8 mouse cellular contexts compared by ENCODE assay signal in the genomic region with DNA sequence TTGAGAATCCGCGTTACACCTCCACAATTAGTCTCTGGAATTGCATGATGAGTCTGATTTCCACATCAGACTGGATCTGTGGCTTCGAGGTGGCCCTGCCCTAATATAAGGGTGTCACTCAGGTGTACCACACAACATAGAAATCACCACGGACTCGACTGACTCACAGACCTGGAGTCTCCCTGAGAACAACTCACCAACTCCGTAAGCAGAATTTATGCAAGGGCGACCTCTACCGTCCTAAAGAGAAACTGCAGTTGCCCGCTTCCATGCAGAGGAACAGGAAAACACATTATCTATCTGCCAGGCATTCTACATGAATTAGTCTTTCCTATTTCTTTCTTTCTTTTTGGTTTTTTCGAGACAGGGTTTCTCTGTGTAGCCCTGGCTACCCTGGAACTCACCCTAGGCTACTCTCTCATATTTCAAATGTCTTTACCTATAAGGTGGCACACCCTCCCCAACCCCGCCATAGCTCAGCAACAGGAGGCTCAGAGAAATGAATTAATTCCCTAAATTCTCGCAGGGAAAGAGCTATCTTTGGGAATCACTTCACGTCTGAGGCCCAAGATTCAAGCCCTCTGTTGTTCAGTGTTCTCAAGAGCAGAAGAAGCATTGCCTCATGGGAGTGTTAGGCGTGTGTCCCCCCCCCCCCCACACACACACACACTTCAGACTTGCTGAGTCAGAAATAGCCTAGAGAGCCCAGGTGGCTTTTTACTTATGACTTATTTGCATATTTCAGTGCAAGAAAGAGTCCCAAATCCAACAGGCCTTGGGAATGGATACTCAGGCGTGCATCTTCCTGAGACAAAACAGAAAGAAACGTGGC. TPM values are rescaled to one million over a fixed set of nuclear protein-coding genes. Genes with fewer than 3 reads are reported as not detected.
DNase-seq lines count a peak whose midpoint lies in the region; ATAC-seq and TF ChIP-seq lines count a peak whose summit lies in the region.

No protein-coding gene starts in this region.

- peaks cover 10 to 34% of the 10 kb centered on the region in 2 experiments for H3K4me1 ChIP-seq in ES-E14 (ENCODE audit: control insufficient read depth in 2 of 2, insufficient read depth in 2 of 2, low read length in 2 of 2, poor library complexity in 1 of 2)
- peaks cover 10% of the 10 kb centered on the region for H3K4me1 ChIP-seq in forebrain, embryonic 16.5 days (replicated peaks; ENCODE audit: control insufficient read depth, insufficient read depth, low read length)
- peaks cover 14% of the 10 kb centered on the region for H3K4me1 ChIP-seq in neural tube, embryonic 15.5 days

- no peaks in the 10 kb centered on the region for H3K27me3 ChIP-seq in forebrain, embryonic 16.5 days (replicated peaks; ENCODE audit: control insufficient read depth, insufficient read depth, low read length)
- H3K27me3 ChIP-seq in neural tube, embryonic 15.5 days (replicated peaks) = no peaks in the 10 kb centered on the region

- H3K4me3 ChIP-seq in ES-E14 (ENCODE audit: insufficient read depth in 1 of 2, low read depth in 1 of 2, low read length in 2 of 2, poor library complexity in 1 of 2, severe bottlenecking in 1 of 2) = peak overlapping the region; percentile 43 to 65
- H3K4me3 ChIP-seq in forebrain, embryonic 16.5 days (replicated peaks; ENCODE audit: low read length) = peak overlapping the region; percentile 19
- H3K4me3 ChIP-seq in neural tube, embryonic 15.5 days (replicated peaks) = peak overlapping the region; percentile 33

- H3K9me3 ChIP-seq in ES-E14 (ENCODE audit: control insufficient read depth, insufficient read depth, low read depth, low read length) = no peaks in the 10 kb centered on the region
- no peaks in the 10 kb centered on the region for H3K9me3 ChIP-seq in forebrain, embryonic 16.5 days (ENCODE audit: control insufficient read depth, low read length)
- H3K9me3 ChIP-seq in neural tube, embryonic 15.5 days (replicated peaks) = no peaks in the 10 kb centered on the region

- intact Hi-C loops in heart, postnatal 36 days (cut with DNase I) = loop anchor here (2.0 to 5.0 kb wide), 6 partner anchors 40 to 231 kb away; no protein-coding TSS in a partner anchor

- H3K9ac ChIP-seq in ES-E14 (ENCODE audit: insufficient read depth, low read depth, low read length, poor library complexity, severe bottlenecking) = peak overlapping the region; percentile 56; the same call in 1 of the 2 replicates
- H3K9ac ChIP-seq in forebrain, embryonic 16.5 days (replicated peaks; ENCODE audit: low read depth, low read length) = peak overlapping the region; percentile 38; the same call in 1 of the 2 replicates
- peak overlapping the region; percentile 36 for H3K9ac ChIP-seq in neural tube, embryonic 15.5 days (replicated peaks)

- peak; percentile 58 for ATAC-seq in forebrain, embryonic 16.5 days
- peak; percentile 80 for ATAC-seq in neural tube, embryonic 15.5 days (ENCODE audit: low FRiP score)

- DNase-seq in ES-E14 (ENCODE audit: low read depth, low spot score) = peak; percentile 86
- DNase-seq in cerebellum, adult 18-20 months = peak; percentile 83 to 87
- DNase-seq in heart, postnatal 36 days = peak; percentile 87 to 89
- DNase-seq in layer of hippocampus, adult 18-20 months (ENCODE audit: low spot score in 2 of 2) = peak; percentile 84 to 95
- DNase-seq in lung, adult 18-20 months = peak; percentile 83 to 86
- peak; percentile 79 for DNase-seq in testis, postnatal 14 days (ENCODE audit: low spot score)

- in situ Hi-C loops in ES-E14 (cut with MboI; ENCODE audit: low sequenced_read_pairs in 2 of 2, unreplicated experiment in 2 of 2) = no loop called here

- peak overlapping the region; percentile 46 for H3K4me2 ChIP-seq in forebrain, embryonic 16.5 days (ENCODE audit: low read length)
- peak overlapping the region; percentile 58 for H3K4me2 ChIP-seq in neural tube, embryonic 15.5 days

- 17% methylated on average over 16 of the region's 16 CpGs for WGBS in forebrain, embryonic 16.5 days
- 15% methylated on average over 16 of the region's 16 CpGs for WGBS in neural tube, embryonic 15.5 days

- peaks cover 6% of the 10 kb centered on the region; the same call in 1 of the 2 replicates for H3K36me3 ChIP-seq in ES-E14 (ENCODE audit: control insufficient read depth, insufficient read depth, low read length, poor library complexity, severe bottlenecking)
- peaks cover 2% of the 10 kb centered on the region; the same call in 1 of the 2 replicates for H3K36me3 ChIP-seq in forebrain, embryonic 16.5 days (ENCODE audit: control insufficient read depth, insufficient read depth)
- H3K36me3 ChIP-seq in neural tube, embryonic 15.5 days = peaks cover 20% of the 10 kb centered on the region

- H3K27ac ChIP-seq in ES-E14 (ENCODE audit: insufficient read depth, low read depth, low read length, poor library complexity, severe bottlenecking) = peak overlapping the region; percentile 73
- no peak overlapping the region for H3K27ac ChIP-seq in forebrain, embryonic 16.5 days (ENCODE audit: low read length)
- H3K27ac ChIP-seq in neural tube, embryonic 15.5 days (replicated peaks) = no peak overlapping the region

TF ChIP-seq in ES-E14, 5 proteins besides CTCF, POLR2A, EP300 and RAD21:
- TF ChIP-seq MAFK (IDR thresholded peaks at IDR 0.05; ENCODE audit: insufficient read depth, low read depth, low read length) (peak; percentile 83), HCFC1 (IDR thresholded peaks at IDR 0.05; ENCODE audit: borderline replicate concordance, insufficient read depth, low read length) (peak; percentile 16; the same call in 1 of the 2 replicates), ZC3H11A (IDR thresholded peaks at IDR 0.05; ENCODE audit: borderline replicate concordance, low read depth, low read length) (peak; percentile 19; the same call in 1 of the 2 replicates), CHD2 (IDR thresholded peaks at IDR 0.05; ENCODE audit: low read depth, low read length) (no peak), ZNF384 (IDR thresholded peaks at IDR 0.05; ENCODE audit: low read depth, low read length) (no peak)
TF ChIP-seq in ES-E14: peak in this region for 3.

RNA-seq across cellular contexts. Expression of a gene that starts 7.7 kb away (rescaled TPM):
- total RNA-seq in ES-E14 (2012; rRNA removed) = 104 and 109 TPM in 2 replicates
- 219 and 261 TPM in 2 replicates for polyA plus RNA-seq in forebrain, embryonic 16.5 days (2015; fragmentation: Nextera tagmentation; extraction: Ambion mirVana)
- 10 to 100 TPM; 87.1 to 90.7 TPM for total RNA-seq in heart, postnatal 36 days (2021)
- 100 to 1,000 TPM; 134 to 165 TPM for total RNA-seq in layer of hippocampus, adult 18-20 months (2021)
- polyA plus RNA-seq in neural tube, embryonic 15.5 days (2015; fragmentation: Nextera tagmentation; extraction: Ambion mirVana) = 256 and 276 TPM in 2 replicates

RNA-seq across cellular contexts. Expression of a gene that starts 20.5 kb away (rescaled TPM):
- total RNA-seq in ES-E14 (2012; rRNA removed) = 47.9 and 79.9 TPM in 2 replicates
- 29.9 and 31.1 TPM in 2 replicates for polyA plus RNA-seq in forebrain, embryonic 16.5 days (2015; fragmentation: Nextera tagmentation; extraction: Ambion mirVana)
- total RNA-seq in heart, postnatal 36 days (2021) = 10 to 100 TPM; 11.4 to 12.0 TPM
- 10 to 100 TPM; 29.7 to 30.8 TPM for total RNA-seq in layer of hippocampus, adult 18-20 months (2021)
- polyA plus RNA-seq in neural tube, embryonic 15.5 days (2015; fragmentation: Nextera tagmentation; extraction: Ambion mirVana) = 21.2 and 23.0 TPM in 2 replicates

RNA-seq across cellular contexts. Expression of a gene that starts 25.6 kb away (rescaled TPM):
- total RNA-seq in ES-E14 (2012; rRNA removed) = 176 and 207 TPM in 2 replicates
- 58.5 and 58.7 TPM in 2 replicates for polyA plus RNA-seq in forebrain, embryonic 16.5 days (2015; fragmentation: Nextera tagmentation; extraction: Ambion mirVana)
- 100 to 1,000 TPM; 119 to 124 TPM for total RNA-seq in heart, postnatal 36 days (2021)
- 100 to 1,000 TPM; 118 to 119 TPM for total RNA-seq in layer of hippocampus, adult 18-20 months (2021)
- polyA plus RNA-seq in neural tube, embryonic 15.5 days (2015; fragmentation: Nextera tagmentation; extraction: Ambion mirVana) = 33.8 and 37.8 TPM in 2 replicates

RNA-seq across cellular contexts. Expression of a gene that starts 55.5 kb away (rescaled TPM):
- total RNA-seq in ES-E14 (2012; rRNA removed) = 190 and 199 TPM in 2 replicates
- 170 and 175 TPM in 2 replicates for polyA plus RNA-seq in forebrain, embryonic 16.5 days (2015; fragmentation: Nextera tagmentation; extraction: Ambion mirVana)
- 100 to 1,000 TPM; 811 to 862 TPM for total RNA-seq in heart, postnatal 36 days (2021)
- total RNA-seq in layer of hippocampus, adult 18-20 months (2021) = 100 to 1,000 TPM; 231 to 234 TPM
- polyA plus RNA-seq in neural tube, embryonic 15.5 days (2015; fragmentation: Nextera tagmentation; extraction: Ambion mirVana) = 235 and 242 TPM in 2 replicates
